Mouse (Mus musculus) liver, embryonic 11.5 days (tissue): ENCODE measurements around the gene Ccdc65. TPM values are rescaled to one million over a fixed set of nuclear protein-coding genes. Genes with fewer than 3 reads are reported as not detected.

Experiments used
- ATAC-seq: fragments of 200-750 bp; cut with Nextera tagmentation; replicated peaks from 2 replicates; pipeline ENCODE4 v1.8.0; 2017; ENCODE audit warnings: moderate number of reproducible peaks, mild to moderate bottlenecking, moderate TSS enrichment, moderate library complexity; ENCODE audit not compliant: low FRiP score
- DNase-seq: peaks from one replicate; pipeline ENCODE4 v3.0.0-alpha.2; 2017; ENCODE audit warnings: low spot score
- H3K27ac ChIP-seq: fragments of 300-500 bp; sonication (generic); 2 replicates; pipeline ENCODE4 v1.5.1; 2014; ENCODE audit warnings: mild to moderate bottlenecking, low read depth, low read length, control low read depth
- H3K27me3 ChIP-seq: fragments of 300-500 bp; sonication (generic); replicated peaks from 2 replicates; pipeline ENCODE4 v1.6.1; 2014; ENCODE audit warnings: low read length, mixed read lengths; ENCODE audit not compliant: control insufficient read depth, insufficient read depth
- H3K36me3 ChIP-seq: fragments of 300-500 bp; sonication (generic); 2 replicates; pipeline ENCODE4 v1.6.1; 2014; ENCODE audit warnings: mild to moderate bottlenecking, low read length, moderate library complexity, mixed read lengths; ENCODE audit not compliant: control insufficient read depth, insufficient read depth
- H3K4me1 ChIP-seq: fragments of 300-500 bp; sonication (generic); replicated peaks from 2 replicates; pipeline ENCODE4 v1.6.1; 2014; ENCODE audit warnings: low read length, mixed read lengths; ENCODE audit not compliant: control insufficient read depth, insufficient read depth
- H3K4me2 ChIP-seq: fragments of 300-500 bp; sonication (generic); 2 replicates; pipeline ENCODE4 v1.6.1; 2014; ENCODE audit warnings: mild to moderate bottlenecking, control low read depth, moderate library complexity
- H3K4me3 ChIP-seq: fragments of 300-500 bp; sonication (generic); 2 replicates; pipeline ENCODE4 v1.5.1; 2014; ENCODE audit warnings: low read depth, low read length, control low read depth
- H3K9ac ChIP-seq: fragments of 300-500 bp; sonication (generic); 2 replicates; pipeline ENCODE4 v1.6.1; 2014; ENCODE audit warnings: low read depth, low read length, control low read depth
- H3K9me3 ChIP-seq: fragments of 300-500 bp; sonication (generic); 2 replicates; pipeline ENCODE4 v1.6.1; 2016; ENCODE audit warnings: low read length, inconsistent platforms, mixed read lengths; ENCODE audit not compliant: control insufficient read depth
- WGBS: fragments of 180-500 bp; shearing (Covaris S2); extraction: QIAGEN DNeasy Blood & Tissue Kit; methylation state at CpG from one replicate; pipeline ENCODE4 v1.1.7; 2014; 5-methylcytosine and 5-hydroxymethylcytosine counted together
- polyA plus RNA-seq: library from polyadenylated mRNA; unstranded; fragments of >200 nt; fragmentation: Nextera tagmentation; extraction: Ambion mirVana; gene quantifications from 2 replicates; pipeline ENCODE4 v1.2.1, GENCODE M21; 2014

Gene Ccdc65
- polyA plus RNA-seq, 1 experiment from 2014 or later: 0.19 TPM

DNA sequence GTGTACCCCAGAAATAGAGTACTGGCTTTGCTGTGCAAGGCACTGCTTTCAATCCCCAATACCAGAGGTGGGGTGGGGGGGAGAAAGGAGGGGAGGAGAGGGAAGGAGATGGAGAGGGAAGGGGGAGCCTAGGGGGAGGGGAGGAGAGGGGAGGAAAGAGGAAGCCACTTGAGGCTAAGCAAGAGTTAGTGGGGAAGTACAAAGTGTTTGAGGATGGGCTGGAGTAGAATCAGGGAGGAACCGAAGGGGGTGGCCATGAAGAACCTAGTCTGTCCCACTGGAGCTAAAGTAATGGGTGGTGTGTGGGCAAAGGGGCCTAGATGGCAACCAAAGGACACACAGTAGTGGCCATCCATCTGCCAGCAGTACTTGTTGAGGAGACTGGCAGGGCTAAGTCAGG, 24.3 kb upstream of the Ccdc65 start:
- no peak overlapping the region for H3K9ac ChIP-seq
- ATAC-seq: no peak
- no peak overlapping the region for H3K4me3 ChIP-seq
- H3K36me3 ChIP-seq: no peaks in the 10 kb centered on the region
- no peak overlapping the region for H3K4me2 ChIP-seq
- peaks cover 4% of the 10 kb centered on the region for H3K27me3 ChIP-seq
- WGBS: 61% methylated on average over 1 of the region's 1 CpGs
- H3K4me1 ChIP-seq: no peaks in the 10 kb centered on the region
- no peak for DNase-seq
- H3K9me3 ChIP-seq: no peaks in the 10 kb centered on the region
- no peak overlapping the region for H3K27ac ChIP-seq

DNA sequence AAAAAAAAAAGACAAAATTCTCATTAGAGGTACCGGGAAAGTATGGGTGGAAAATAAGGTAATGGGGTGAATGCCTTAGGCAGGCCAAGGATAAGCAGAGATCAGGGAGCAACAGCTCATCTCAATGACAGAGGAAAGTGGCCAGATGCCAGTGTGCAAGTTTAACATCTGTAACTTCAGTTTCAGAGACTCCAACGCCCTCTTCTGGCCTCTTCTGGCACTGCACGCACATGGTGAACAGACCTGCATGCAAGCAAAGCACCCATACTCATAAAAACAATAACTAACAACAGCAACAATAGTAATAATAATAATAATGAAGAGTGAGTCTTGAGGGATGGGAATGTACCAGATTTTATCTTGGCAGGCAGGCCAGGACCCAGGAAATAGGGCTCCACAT, 22.1 kb upstream of the Ccdc65 start:
- DNase-seq: no peak
- no peaks in the 10 kb centered on the region for H3K9me3 ChIP-seq
- H3K4me1 ChIP-seq: no peaks in the 10 kb centered on the region
- no peaks in the 10 kb centered on the region for H3K36me3 ChIP-seq
- WGBS: 62% methylated on average over 3 of the region's 3 CpGs
- H3K27me3 ChIP-seq: peaks cover 3% of the 10 kb centered on the region
- no peak for ATAC-seq
- no peak overlapping the region for H3K9ac ChIP-seq
- H3K27ac ChIP-seq: no peak overlapping the region
- no peak overlapping the region for H3K4me3 ChIP-seq
- no peak overlapping the region for H3K4me2 ChIP-seq

DNA sequence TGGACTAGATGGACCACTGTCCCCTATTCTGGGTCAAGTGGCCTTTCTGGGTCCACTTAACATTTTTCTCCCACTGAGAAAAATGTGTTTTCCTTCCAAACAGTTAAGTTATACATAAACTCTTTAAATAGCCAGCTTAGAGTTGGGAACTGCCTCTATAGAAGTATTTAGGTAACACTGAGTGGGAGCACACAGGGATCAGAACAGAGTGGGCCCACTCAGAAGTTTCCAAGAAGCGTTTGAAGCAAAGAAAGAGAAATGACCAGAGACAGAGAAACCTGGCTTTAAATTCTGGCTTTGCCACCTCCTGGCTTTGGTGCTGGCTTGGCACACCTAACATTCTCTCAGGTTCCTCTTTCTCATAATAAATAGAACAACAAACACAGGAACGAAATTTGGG, 18.3 kb upstream of the Ccdc65 start:
- 75% methylated on average over 2 of the region's 2 CpGs for WGBS

DNA sequence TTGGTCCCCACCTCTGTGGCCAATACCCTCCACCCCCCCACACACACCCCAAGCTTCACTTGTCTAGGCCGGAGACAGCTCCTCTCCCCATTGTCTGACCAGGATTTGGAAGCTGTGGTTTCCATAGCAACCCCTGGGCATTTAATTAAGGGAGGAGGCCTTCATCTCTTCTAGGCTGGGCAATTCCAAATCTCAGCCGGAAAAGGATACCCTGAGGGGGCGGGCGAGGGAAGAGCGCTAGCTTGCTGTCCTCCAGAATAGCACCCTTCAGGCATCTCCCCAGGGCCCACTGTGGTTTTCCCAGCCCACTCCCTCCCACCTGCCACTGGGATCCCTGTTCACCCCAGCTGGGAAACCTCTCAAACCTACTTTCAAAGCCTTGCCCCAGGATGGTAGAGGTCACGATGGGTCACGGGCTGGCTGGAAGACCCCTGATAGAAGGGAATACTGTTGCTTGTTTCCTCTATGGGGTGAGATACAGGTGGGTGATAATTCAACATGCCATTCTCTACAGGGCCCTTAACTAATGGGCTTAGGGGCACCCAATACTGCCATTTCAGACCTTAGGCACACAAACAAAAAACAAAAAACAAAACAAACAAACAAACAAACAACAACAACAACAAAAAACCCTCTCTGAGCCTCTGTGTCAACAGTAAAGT, 16.4 kb upstream of the Ccdc65 start:
- Histone ChIP-seq H3K4me2 (no peak overlapping the region), H3K9me3 (no peaks in the 10 kb centered on the region), H3K36me3 (no peaks in the 10 kb centered on the region), H3K27ac (no peak overlapping the region), H3K4me3 (no peak overlapping the region), H3K9ac (no peak overlapping the region), H3K4me1 (peaks cover 4% of the 10 kb centered on the region; the same call in 1 of the 2 replicates), H3K27me3 (peaks cover 5% of the 10 kb centered on the region; the same call in 1 of the 2 replicates)
- DNase-seq (no peak), ATAC-seq (no peak)
- 67% methylated on average over 7 of the region's 7 CpGs for WGBS

More for the DNA sequence above, 18.3 kb upstream of the Ccdc65 start:
- H3K9me3 ChIP-seq: no peaks in the 10 kb centered on the region
- H3K4me1 ChIP-seq: no peaks in the 10 kb centered on the region
- DNase-seq: no peak
- H3K27ac ChIP-seq: no peak overlapping the region
- no peaks in the 10 kb centered on the region for H3K36me3 ChIP-seq
- no peak for ATAC-seq
- H3K4me3 ChIP-seq: no peak overlapping the region
- no peak overlapping the region for H3K4me2 ChIP-seq
- no peak overlapping the region for H3K9ac ChIP-seq
- no peaks in the 10 kb centered on the region; the same call in 1 of the 2 replicates for H3K27me3 ChIP-seq

DNA sequence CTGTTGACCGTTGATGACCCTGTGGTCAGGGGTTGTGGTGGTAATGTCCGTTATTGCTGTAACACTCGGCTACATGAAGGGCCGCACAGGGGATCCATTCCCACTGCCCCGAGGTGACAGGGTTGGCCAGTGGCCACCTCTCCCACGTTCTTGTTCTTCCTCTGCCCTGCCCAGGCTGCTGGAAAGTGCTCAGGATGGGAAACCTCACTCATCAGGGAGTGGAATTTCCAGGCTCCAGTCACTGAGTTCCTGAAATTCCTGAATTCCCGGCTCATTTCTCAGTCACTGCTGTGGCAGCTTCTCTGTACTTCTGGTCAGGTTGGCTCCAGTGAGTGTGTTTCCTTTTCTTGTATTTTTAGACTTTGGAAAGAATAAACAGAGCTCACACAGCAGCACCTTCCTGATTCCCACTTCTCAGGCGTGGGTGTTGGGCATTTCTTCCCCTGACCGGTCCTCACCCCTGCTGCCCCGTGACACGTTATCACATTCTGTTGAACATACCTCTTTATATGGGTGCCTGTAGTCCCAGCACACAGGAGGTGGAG, 15.8 kb upstream of the Ccdc65 start:
- peaks cover 5% of the 10 kb centered on the region; the same call in 1 of the 2 replicates for H3K27me3 ChIP-seq
- no peaks in the 10 kb centered on the region for H3K9me3 ChIP-seq
- H3K4me3 ChIP-seq: no peak overlapping the region
- H3K4me1 ChIP-seq: peaks cover 4% of the 10 kb centered on the region; the same call in 1 of the 2 replicates
- 35% methylated on average over 11 of the region's 11 CpGs for WGBS
- H3K9ac ChIP-seq: no peak overlapping the region
- no peak overlapping the region for H3K27ac ChIP-seq
- H3K4me2 ChIP-seq: no peak overlapping the region
- DNase-seq (no peak), ATAC-seq (no peak)
- H3K36me3 ChIP-seq: no peaks in the 10 kb centered on the region

DNA sequence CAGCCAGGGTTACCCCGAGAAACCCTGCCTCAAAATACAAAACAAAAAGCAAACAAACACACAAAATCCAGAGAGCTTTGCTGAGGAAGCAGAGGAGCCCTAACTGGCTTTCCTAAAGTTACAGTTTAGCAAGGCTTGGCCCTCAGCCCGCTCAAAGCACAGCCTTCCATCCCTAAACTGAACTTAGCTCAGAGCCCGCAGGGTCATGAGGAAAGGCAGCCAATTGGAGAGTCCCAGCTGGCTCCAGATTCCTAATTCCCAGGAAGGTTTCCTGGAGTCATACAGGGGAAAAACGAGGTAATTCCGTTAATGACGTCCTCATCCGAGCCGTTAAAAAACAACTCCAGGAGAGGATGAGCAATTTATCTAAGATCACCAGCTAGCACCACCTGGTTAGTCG, 12.3 kb upstream of the Ccdc65 start:
- Histone ChIP-seq H3K27ac (no peak overlapping the region), H3K27me3 (peaks cover 23% of the 10 kb centered on the region), H3K9ac (no peak overlapping the region), H3K36me3 (no peaks in the 10 kb centered on the region), H3K4me1 (peaks cover 11% of the 10 kb centered on the region; the same call in 1 of the 2 replicates), H3K4me3 (no peak overlapping the region), H3K9me3 (no peaks in the 10 kb centered on the region), H3K4me2 (no peak overlapping the region)
- ATAC-seq (no peak), DNase-seq (no peak)
- 44% methylated on average over 9 of the region's 9 CpGs for WGBS

DNA sequence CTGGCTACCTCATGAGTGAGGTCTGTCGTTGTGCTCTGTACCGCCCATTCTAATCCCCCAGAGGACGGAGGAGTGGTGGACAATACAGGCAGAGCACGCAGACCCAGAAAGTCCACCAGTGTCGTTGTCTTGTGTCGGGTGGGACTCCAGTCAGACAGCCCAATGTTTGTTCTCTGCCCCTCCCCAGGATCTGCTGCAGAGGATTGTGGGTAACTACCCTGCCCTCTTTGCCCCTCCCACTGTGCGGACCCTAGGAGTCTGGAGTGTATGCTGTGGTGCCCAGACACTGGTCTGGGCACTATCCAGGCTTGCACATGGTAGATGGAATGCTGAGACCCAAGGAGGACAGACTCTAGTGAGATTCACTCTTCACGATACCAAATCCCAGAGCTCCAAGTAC, 11.8 kb upstream of the Ccdc65 start:
- H3K9ac ChIP-seq: no peak overlapping the region
- no peak overlapping the region for H3K27ac ChIP-seq
- peaks cover 11% of the 10 kb centered on the region; the same call in 1 of the 2 replicates for H3K4me1 ChIP-seq
- WGBS: 33% methylated on average over 8 of the region's 8 CpGs
- no peak overlapping the region for H3K4me3 ChIP-seq
- no peak overlapping the region for H3K4me2 ChIP-seq
- no peaks in the 10 kb centered on the region for H3K36me3 ChIP-seq
- H3K27me3 ChIP-seq: peaks cover 28% of the 10 kb centered on the region
- DNase-seq (no peak), ATAC-seq (no peak)
- no peaks in the 10 kb centered on the region for H3K9me3 ChIP-seq

DNA sequence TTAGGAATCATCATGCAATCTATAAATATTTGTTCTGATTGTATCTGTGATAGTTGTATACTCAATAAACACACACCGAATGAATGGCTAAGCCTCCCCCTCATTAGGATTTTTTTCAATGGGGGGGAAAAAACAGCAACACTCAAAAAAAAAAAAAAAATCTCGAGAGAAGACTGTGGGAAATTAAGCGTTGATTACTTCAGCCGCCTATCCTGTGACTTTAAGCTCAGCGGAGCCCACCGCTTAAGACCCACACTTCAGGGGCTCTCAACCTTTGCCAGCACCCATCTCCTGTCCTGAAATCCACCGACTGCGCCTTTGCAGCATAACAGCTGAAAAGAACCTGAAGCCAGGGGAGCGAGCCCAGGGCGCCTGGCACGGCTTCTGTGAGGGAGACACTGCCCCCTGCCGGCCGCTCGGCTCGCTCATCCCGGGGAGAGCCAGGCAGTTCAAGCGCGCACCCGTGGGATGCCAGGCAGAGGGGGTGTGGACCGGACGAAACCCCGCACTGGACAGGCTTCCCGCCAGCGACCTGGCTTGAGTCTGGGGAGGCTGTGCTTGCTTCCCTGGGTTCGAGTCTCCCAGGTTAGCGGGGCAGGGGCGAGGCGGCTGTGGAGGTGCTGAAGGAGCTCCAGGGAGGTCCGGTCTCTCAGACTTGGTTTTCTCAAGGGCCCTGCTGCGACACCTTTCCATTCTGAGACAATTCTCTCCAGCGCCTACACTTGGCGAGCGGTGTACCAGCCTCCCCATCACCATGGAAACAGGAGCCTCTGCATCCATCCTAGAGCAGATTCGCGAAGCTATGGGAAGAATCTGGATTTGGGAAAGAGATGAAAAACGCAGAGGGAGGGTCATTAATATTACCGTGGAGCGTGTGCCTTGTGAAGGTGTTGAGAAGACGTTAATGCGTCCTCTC, 8.6 kb upstream of the Ccdc65 start:
- no peaks in the 10 kb centered on the region for H3K36me3 ChIP-seq
- no peaks in the 10 kb centered on the region for H3K9me3 ChIP-seq
- DNase-seq: peak; percentile 87
- peak; percentile 64 for ATAC-seq
- peak overlapping the region; percentile 29 for H3K4me3 ChIP-seq
- 7% methylated on average over 40 of the region's 40 CpGs for WGBS
- H3K9ac ChIP-seq: no peak overlapping the region
- H3K27ac ChIP-seq: no peak overlapping the region
- H3K4me1 ChIP-seq: peaks cover 11% of the 10 kb centered on the region; the same call in 1 of the 2 replicates
- peak overlapping the region; percentile 59 for H3K4me2 ChIP-seq
- peaks cover 48% of the 10 kb centered on the region for H3K27me3 ChIP-seq
